Mouse (Mus musculus): ENCODE measurements around the gene Cited2. TPM values are rescaled to one million over a fixed set of nuclear protein-coding genes. Genes with fewer than 3 reads are reported as not detected.

The Cited2 gene
- polyA plus RNA-seq, 1 experiment, result 55.0 TPM

DNA sequence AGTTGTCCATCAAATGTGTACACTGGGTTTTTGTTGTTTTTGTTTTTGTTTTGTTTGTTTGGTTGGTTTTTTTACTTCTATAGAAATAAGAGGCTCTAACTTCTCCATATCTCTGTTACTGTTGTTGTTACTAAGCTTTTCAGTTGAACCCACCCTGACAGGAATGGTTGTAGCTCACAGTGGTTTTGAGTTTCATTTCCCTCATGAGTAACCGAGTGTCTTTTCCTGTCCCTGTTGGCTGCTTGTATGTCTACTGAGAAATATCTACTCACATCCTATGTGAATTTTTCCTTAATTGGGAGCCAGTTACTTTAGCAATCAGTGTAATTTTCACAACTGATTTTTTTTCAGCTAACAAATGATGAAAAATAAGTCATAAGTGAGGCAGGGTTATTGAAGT lies 31.3 kb upstream of the Cited2 start:
- Histone ChIP-seq H3K4me1 (ENCODE audit: control insufficient read depth, insufficient read depth, low read length) (peaks cover 2% of the 10 kb centered on the region; the same call in 1 of the 2 replicates), H3K4me3 (replicated peaks; ENCODE audit: extremely low read depth, low read depth, low read length) (no peak overlapping the region)
- TF ChIP-seq POLR2A (IDR thresholded peaks at IDR 0.05; ENCODE audit: borderline replicate concordance, extremely low read depth, low read depth, low read length), result no peak
- no peak for TF ChIP-seq CTCF (IDR thresholded peaks at IDR 0.05; ENCODE audit: insufficient read depth, low read length)
- 74% methylated on average over 1 of the region's 1 CpGs for WGBS
- DNase-seq, result no peak

DNA sequence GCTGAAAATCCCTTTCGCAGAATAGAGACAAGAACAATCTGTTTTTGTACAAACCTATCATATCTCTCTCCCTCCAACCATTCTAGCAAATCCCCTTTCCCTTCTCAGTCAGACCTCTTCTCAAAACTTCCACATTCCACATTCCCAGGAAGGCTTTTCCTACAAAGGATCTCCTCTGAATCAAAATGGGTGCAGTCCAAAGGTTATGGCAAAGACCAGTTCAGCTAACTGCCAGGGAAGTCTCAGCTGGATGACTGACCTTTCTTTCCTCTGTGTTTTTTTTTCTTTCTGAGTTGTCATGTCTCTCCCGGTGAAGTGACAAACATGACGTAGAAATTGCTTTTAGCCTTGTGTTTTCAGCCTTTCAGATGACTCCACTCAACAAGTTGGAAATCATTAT lies 27.2 kb upstream of the Cited2 start:
- Histone ChIP-seq H3K4me3 (replicated peaks; ENCODE audit: extremely low read depth, low read depth, low read length) (no peak overlapping the region), H3K4me1 (ENCODE audit: control insufficient read depth, insufficient read depth, low read length) (no peaks in the 10 kb centered on the region)
- no peak for TF ChIP-seq CTCF (IDR thresholded peaks at IDR 0.05; ENCODE audit: insufficient read depth, low read length)
- TF ChIP-seq POLR2A (IDR thresholded peaks at IDR 0.05; ENCODE audit: borderline replicate concordance, extremely low read depth, low read depth, low read length), result no peak
- WGBS, result 79% methylated on average over 3 of the region's 3 CpGs
- DNase-seq, result no peak

DNA sequence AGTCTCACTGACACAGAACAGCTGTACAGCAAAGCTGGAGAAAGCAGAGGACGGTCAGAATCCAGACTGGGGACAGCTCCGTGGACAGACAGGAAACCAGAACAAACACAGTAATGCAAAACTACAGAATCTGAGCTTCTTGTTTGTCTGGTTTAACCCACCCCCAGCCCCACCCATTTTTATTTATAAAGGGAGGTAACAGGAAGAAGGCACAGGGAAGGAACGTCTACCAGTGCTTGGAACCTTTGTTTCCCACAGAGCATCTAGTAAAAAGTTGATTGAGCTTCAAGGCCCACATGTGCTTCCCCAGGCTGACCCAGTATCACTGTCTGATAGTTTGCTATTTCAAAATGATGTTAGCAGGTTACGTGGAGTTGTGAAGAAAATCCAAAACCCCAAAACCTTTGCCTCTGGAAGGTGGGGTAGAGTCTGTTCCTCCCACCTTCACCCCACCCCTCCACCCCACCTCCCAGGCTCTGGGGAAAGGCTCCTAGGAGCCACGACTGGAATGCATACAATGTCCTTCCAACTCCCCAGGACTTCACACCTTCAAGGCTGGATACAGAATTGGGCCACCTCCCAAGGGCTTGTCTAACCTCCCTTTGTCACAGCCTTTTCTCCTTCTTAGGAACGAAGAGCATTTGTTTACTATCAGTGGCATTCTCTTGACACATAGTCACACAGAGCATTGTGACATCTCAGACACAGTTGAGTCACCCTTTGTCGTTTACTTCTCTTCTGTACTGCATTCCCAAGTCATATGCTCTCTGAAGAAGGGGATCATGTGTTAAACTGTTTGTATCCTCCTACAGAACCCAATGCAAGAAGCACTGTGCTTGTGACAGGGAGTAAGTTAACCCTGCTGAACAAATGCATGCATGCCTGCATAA lies 25.4 kb upstream of the Cited2 start:
- H3K4me3 ChIP-seq (replicated peaks; ENCODE audit: extremely low read depth, low read depth, low read length), result no peak overlapping the region
- H3K4me1 ChIP-seq (ENCODE audit: control insufficient read depth, insufficient read depth, low read length), result no peaks in the 10 kb centered on the region
- WGBS, result 45% methylated on average over 7 of the region's 7 CpGs
- TF ChIP-seq POLR2A (IDR thresholded peaks at IDR 0.05; ENCODE audit: borderline replicate concordance, extremely low read depth, low read depth, low read length), result no peak
- TF ChIP-seq CTCF (IDR thresholded peaks at IDR 0.05; ENCODE audit: insufficient read depth, low read length), result no peak
- no peak for DNase-seq

DNA sequence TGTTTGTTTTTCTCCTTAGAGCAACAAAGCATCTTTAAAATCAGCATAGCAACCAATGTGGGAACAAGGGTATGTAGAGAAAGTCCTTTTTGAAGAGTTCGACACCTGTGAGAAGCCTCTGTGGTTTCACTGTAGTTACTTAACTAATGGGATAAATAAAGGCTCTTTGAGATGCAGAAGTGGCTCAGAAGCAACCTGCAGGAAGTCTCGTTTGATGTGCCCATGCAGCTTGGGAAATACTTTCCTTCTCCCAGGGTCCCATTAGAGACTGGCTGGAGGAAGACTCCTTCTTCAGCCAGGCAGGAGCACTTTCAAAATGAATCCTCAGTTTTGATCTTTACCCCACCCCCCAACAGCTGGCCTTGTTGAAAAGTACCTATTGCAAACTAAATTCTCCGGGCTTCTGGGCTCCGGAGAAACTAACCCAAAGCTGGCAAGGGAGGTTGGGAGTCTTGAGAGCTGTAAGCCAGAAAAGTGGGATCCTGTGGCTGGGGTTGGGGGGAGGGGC lies 17.5 kb upstream of the Cited2 start:
- WGBS, result 48% methylated on average over 4 of the region's 4 CpGs
- DNase-seq, result no peak
- TF ChIP-seq CTCF (IDR thresholded peaks at IDR 0.05; ENCODE audit: insufficient read depth, low read length) (no peak), POLR2A (IDR thresholded peaks at IDR 0.05; ENCODE audit: borderline replicate concordance, extremely low read depth, low read depth, low read length) (no peak)
- Histone ChIP-seq H3K4me3 (replicated peaks; ENCODE audit: extremely low read depth, low read depth, low read length) (no peak overlapping the region), H3K4me1 (ENCODE audit: control insufficient read depth, insufficient read depth, low read length) (no peaks in the 10 kb centered on the region)

DNA sequence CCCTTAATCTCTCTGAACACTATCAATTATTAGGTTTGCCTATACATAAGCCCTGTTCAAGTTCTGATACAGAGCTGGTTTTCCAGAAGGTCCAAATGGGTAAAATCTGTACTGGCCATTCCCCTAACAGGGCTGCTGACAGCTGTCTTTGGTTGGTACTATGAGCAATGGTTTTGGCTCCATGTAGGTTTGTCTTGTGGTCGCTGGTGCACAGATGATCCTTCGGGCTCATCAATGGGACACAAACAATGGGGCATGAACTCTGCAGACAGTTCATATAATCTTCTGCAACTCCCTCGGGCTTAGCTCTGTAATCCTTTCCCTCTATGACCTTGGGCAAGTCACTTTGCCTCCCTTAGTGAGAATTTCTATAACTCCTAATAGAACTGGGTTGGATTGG lies 12.3 kb upstream of the Cited2 start:
- no peak for DNase-seq
- no peak overlapping the region for H3K4me3 ChIP-seq (replicated peaks; ENCODE audit: extremely low read depth, low read depth, low read length)
- 82% methylated on average over 3 of the region's 3 CpGs for WGBS
- no peaks in the 10 kb centered on the region for H3K4me1 ChIP-seq (ENCODE audit: control insufficient read depth, insufficient read depth, low read length)
- TF ChIP-seq CTCF (IDR thresholded peaks at IDR 0.05; ENCODE audit: insufficient read depth, low read length), result no peak
- no peak for TF ChIP-seq POLR2A (IDR thresholded peaks at IDR 0.05; ENCODE audit: borderline replicate concordance, extremely low read depth, low read depth, low read length)

DNA sequence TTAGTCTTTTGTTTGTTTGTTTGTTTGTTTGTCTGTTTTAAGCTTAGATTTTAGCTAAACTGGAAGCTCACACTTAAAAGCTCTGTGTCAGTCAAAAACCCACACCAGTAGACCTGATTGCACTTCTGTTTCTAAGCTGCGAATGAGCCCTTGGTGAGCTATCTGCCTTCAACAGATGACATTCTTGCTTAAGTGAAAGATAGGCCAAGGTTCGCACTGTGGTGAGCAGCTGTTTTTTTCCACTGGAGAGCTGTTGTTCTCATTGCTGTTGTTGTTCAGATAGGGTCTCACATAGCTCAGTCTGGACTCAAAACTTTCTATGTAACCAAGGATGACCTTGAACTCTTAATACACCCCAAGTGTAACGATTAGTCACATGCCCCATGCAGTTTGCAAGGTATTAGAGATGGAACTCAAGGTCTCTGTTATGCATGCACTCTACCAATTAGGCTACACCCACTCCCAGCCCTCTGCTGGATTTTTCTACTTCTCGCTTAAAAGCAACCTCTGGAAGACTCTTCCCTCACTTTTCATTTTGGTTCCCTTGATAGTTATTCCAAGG lies 3.9 kb upstream of the Cited2 start:
- H3K4me3 ChIP-seq (replicated peaks; ENCODE audit: extremely low read depth, low read depth, low read length), result no peak overlapping the region
- TF ChIP-seq CTCF (IDR thresholded peaks at IDR 0.05; ENCODE audit: insufficient read depth, low read length) (no peak), POLR2A (IDR thresholded peaks at IDR 0.05; ENCODE audit: borderline replicate concordance, extremely low read depth, low read depth, low read length) (no peak)
- DNase-seq, result no peak
- no peaks in the 10 kb centered on the region for H3K4me1 ChIP-seq (ENCODE audit: control insufficient read depth, insufficient read depth, low read length)
- 81% methylated on average over 4 of the region's 4 CpGs for WGBS

DNA sequence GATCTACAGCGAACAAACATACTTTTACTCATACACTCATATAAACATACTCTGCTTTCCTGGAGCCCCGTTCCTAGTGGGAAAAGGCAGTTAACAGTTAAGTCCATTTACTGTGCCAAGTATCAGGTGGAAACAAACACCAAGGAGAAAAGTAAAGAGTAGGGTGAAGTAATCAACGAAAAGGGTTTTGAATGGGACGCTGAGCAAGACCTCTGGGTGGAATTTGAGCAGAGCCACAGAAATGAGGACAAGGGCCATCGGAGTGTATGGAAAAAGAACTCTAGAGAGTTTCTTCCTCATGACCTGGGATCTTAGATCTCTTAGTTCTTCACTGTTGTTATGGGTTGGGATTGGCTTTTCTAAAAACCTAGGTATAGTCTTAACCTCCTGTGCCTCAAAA lies 3.4 kb upstream of the Cited2 start:
- WGBS, result 69% methylated on average over 5 of the region's 5 CpGs
- Histone ChIP-seq H3K4me1 (ENCODE audit: control insufficient read depth, insufficient read depth, low read length) (no peaks in the 10 kb centered on the region), H3K4me3 (replicated peaks; ENCODE audit: extremely low read depth, low read depth, low read length) (no peak overlapping the region)
- TF ChIP-seq CTCF (IDR thresholded peaks at IDR 0.05; ENCODE audit: insufficient read depth, low read length) (no peak), POLR2A (IDR thresholded peaks at IDR 0.05; ENCODE audit: borderline replicate concordance, extremely low read depth, low read depth, low read length) (no peak)
- no peak for DNase-seq

DNA sequence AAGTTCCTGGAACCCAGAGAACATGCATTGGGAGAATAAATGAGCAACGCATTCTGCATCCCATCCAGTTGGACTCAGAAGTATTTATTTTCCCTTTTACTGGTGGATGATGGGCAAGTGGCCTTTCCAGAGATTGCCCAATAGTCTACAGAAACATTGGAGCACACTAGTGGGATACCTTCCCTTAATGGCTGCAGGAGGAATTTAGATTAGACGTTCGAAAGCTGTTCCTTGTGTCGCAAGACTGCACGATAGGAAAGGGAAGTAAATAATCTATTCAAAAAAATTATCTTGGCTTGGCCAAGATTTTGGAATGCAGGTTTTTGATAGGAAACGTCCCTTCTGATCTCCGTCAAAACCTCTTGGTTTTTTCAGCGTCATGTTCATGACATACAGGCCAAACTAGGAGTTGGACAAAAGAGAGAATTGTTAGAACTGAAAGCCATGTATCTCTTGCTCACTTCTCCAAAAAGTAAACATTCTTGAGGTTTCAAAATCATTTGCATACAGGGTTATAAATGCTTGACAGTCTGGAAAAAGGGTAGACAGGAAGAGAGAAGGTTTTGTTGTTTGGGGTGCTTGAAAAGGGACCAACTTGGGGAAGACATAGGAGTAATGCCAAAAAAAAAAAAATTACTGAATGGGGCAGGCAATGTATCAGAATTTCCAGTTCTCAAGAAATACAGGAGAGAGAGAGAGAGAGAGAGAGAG lies 2.0 kb upstream of the Cited2 start:
- 47% methylated on average over 8 of the region's 8 CpGs for WGBS
- TF ChIP-seq CTCF (IDR thresholded peaks at IDR 0.05; ENCODE audit: insufficient read depth, low read length) (no peak), POLR2A (IDR thresholded peaks at IDR 0.05; ENCODE audit: borderline replicate concordance, extremely low read depth, low read depth, low read length) (no peak)
- Histone ChIP-seq H3K4me1 (ENCODE audit: control insufficient read depth, insufficient read depth, low read length) (no peaks in the 10 kb centered on the region), H3K4me3 (replicated peaks; ENCODE audit: extremely low read depth, low read depth, low read length) (no peak overlapping the region)
- DNase-seq, result peak; percentile 23

DNA sequence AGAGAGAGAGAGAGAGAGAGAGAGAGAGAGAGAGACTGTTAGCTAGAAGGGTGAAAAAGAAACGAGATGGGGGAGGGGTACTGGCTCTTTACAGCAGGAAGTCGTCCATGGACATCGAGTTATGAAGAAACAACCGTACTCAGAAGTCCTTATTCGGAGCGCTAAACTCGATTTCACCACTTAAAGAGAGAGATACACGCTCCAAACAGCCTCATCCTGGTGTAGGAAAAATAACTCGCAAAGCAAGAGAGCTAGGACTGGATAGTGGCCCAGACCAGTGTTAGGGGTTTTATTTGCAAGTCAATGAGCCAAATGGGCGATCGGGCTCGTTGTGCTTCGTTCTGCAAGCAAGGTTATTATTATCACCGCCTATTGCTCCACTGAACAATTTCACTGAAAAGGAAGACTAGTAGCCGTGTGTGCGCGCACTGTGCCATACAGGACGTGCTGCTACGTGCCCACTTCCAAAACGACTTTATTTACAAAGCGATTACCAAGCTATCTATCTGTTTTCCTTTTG lies 1.4 kb upstream of the Cited2 start:
- peaks cover 3% of the 10 kb centered on the region; the same call in 1 of the 2 replicates for H3K4me1 ChIP-seq (ENCODE audit: control insufficient read depth, insufficient read depth, low read length)
- DNase-seq, result no peak
- peak overlapping the region; percentile 78 for H3K4me3 ChIP-seq (replicated peaks; ENCODE audit: extremely low read depth, low read depth, low read length)
- under 1% methylated on average over 21 of the region's 21 CpGs for WGBS
- TF ChIP-seq CTCF (IDR thresholded peaks at IDR 0.05; ENCODE audit: insufficient read depth, low read length), result no peak
- no peak for TF ChIP-seq POLR2A (IDR thresholded peaks at IDR 0.05; ENCODE audit: borderline replicate concordance, extremely low read depth, low read depth, low read length)

Measured in lung, adult 2 months (tissue).